Mouse (Mus musculus): ENCODE measurements around the gene Tex21. TPM values are rescaled to one million over a fixed set of nuclear protein-coding genes. Genes with fewer than 3 reads are reported as not detected.

The Tex21 gene
- polyA plus RNA-seq, 1 experiment = not detected

GRCm38 (mm10) chr12:76253591-76253990, 7.0 kb upstream of the Tex21 start:
- Histone ChIP-seq H3K4me3 (ENCODE audit: low read depth, low read length) (no peak overlapping the region), H3K36me3 (ENCODE audit: control insufficient read depth, insufficient read depth, low read length) (no peaks in the 10 kb centered on the region), H3K4me1 (ENCODE audit: control insufficient read depth, insufficient read depth, insufficient read length, low read length) (peaks cover 4% of the 10 kb centered on the region; the same call in 1 of the 2 replicates), H3K27me3 (ENCODE audit: control insufficient read depth, insufficient read depth, low read length) (no peaks in the 10 kb centered on the region), H3K27ac (ENCODE audit: insufficient read depth, low read depth, low read length) (no peak overlapping the region)
- WGBS = 87% methylated on average over 2 of the region's 2 CpGs
- TF ChIP-seq POLR2A (IDR thresholded peaks at IDR 0.05; ENCODE audit: low read depth, low read length) = no peak

GRCm38 (mm10) chr12:76253090-76253489, 6.5 kb upstream of the Tex21 start:
- Histone ChIP-seq H3K4me1 (ENCODE audit: control insufficient read depth, insufficient read depth, insufficient read length, low read length) (peaks cover 2% of the 10 kb centered on the region; the same call in 1 of the 2 replicates), H3K36me3 (ENCODE audit: control insufficient read depth, insufficient read depth, low read length) (no peaks in the 10 kb centered on the region), H3K27me3 (ENCODE audit: control insufficient read depth, insufficient read depth, low read length) (no peaks in the 10 kb centered on the region), H3K27ac (ENCODE audit: insufficient read depth, low read depth, low read length) (no peak overlapping the region), H3K4me3 (ENCODE audit: low read depth, low read length) (no peak overlapping the region)
- no peak for TF ChIP-seq CTCF (IDR thresholded peaks at IDR 0.05; ENCODE audit: extremely low read depth, insufficient read length, insufficient replicate concordance, low read depth, low read length)
- TF ChIP-seq POLR2A (IDR thresholded peaks at IDR 0.05; ENCODE audit: low read depth, low read length) = no peak
- WGBS = 71% methylated on average over 1 of the region's 1 CpGs

- no peak overlapping the region for H3K27ac ChIP-seq (ENCODE audit: insufficient read depth, low read depth, low read length)
- no peak for TF ChIP-seq CTCF (IDR thresholded peaks at IDR 0.05; ENCODE audit: extremely low read depth, insufficient read length, insufficient replicate concordance, low read depth, low read length)
- TF ChIP-seq POLR2A (IDR thresholded peaks at IDR 0.05; ENCODE audit: low read depth, low read length) = no peak
- 84% methylated on average over 8 of the region's 8 CpGs for WGBS
These were observed 1.6 kb downstream of the Tex21 start for GRCm38 (mm10) chr12:76244981-76245380.

GRCm38 (mm10) chr12:76241833-76242232, 4.7 kb downstream of the Tex21 start:
- 48% methylated on average over 5 of the region's 5 CpGs for WGBS
- Histone ChIP-seq H3K36me3 (ENCODE audit: control insufficient read depth, insufficient read depth, low read length) (no peaks in the 10 kb centered on the region), H3K4me3 (ENCODE audit: low read depth, low read length) (no peak overlapping the region), H3K27me3 (ENCODE audit: control insufficient read depth, insufficient read depth, low read length) (no peaks in the 10 kb centered on the region), H3K27ac (ENCODE audit: insufficient read depth, low read depth, low read length) (no peak overlapping the region), H3K4me1 (ENCODE audit: control insufficient read depth, insufficient read depth, insufficient read length, low read length) (no peaks in the 10 kb centered on the region)
- TF ChIP-seq POLR2A (IDR thresholded peaks at IDR 0.05; ENCODE audit: low read depth, low read length) = no peak
- no peak for TF ChIP-seq CTCF (IDR thresholded peaks at IDR 0.05; ENCODE audit: extremely low read depth, insufficient read length, insufficient replicate concordance, low read depth, low read length)

More at GRCm38 (mm10) chr12:76244981-76245380, 1.6 kb downstream of the Tex21 start:
- no peaks in the 10 kb centered on the region for H3K4me1 ChIP-seq (ENCODE audit: control insufficient read depth, insufficient read depth, insufficient read length, low read length)
- H3K27me3 ChIP-seq (ENCODE audit: control insufficient read depth, insufficient read depth, low read length) = no peaks in the 10 kb centered on the region
- H3K36me3 ChIP-seq (ENCODE audit: control insufficient read depth, insufficient read depth, low read length) = no peaks in the 10 kb centered on the region
- no peak overlapping the region for H3K4me3 ChIP-seq (ENCODE audit: low read depth, low read length)

- WGBS = 55% methylated on average over 3 of the region's 3 CpGs
- Histone ChIP-seq H3K36me3 (ENCODE audit: control insufficient read depth, insufficient read depth, low read length) (no peaks in the 10 kb centered on the region), H3K27ac (ENCODE audit: insufficient read depth, low read depth, low read length) (no peak overlapping the region), H3K27me3 (ENCODE audit: control insufficient read depth, insufficient read depth, low read length) (no peaks in the 10 kb centered on the region), H3K4me3 (ENCODE audit: low read depth, low read length) (no peak overlapping the region), H3K4me1 (ENCODE audit: control insufficient read depth, insufficient read depth, insufficient read length, low read length) (no peaks in the 10 kb centered on the region)
- TF ChIP-seq POLR2A (IDR thresholded peaks at IDR 0.05; ENCODE audit: low read depth, low read length) = no peak
- TF ChIP-seq CTCF (IDR thresholded peaks at IDR 0.05; ENCODE audit: extremely low read depth, insufficient read length, insufficient replicate concordance, low read depth, low read length) = no peak
These were observed 5.5 kb downstream of the Tex21 start for GRCm38 (mm10) chr12:76241084-76241483.

GRCm38 (mm10) chr12:76240670-76241069, 5.9 kb downstream of the Tex21 start:
- Histone ChIP-seq H3K4me3 (ENCODE audit: low read depth, low read length) (no peak overlapping the region), H3K36me3 (ENCODE audit: control insufficient read depth, insufficient read depth, low read length) (no peaks in the 10 kb centered on the region), H3K27ac (ENCODE audit: insufficient read depth, low read depth, low read length) (no peak overlapping the region), H3K27me3 (ENCODE audit: control insufficient read depth, insufficient read depth, low read length) (no peaks in the 10 kb centered on the region), H3K4me1 (ENCODE audit: control insufficient read depth, insufficient read depth, insufficient read length, low read length) (no peaks in the 10 kb centered on the region)
- no peak for TF ChIP-seq CTCF (IDR thresholded peaks at IDR 0.05; ENCODE audit: extremely low read depth, insufficient read length, insufficient replicate concordance, low read depth, low read length)
- TF ChIP-seq POLR2A (IDR thresholded peaks at IDR 0.05; ENCODE audit: low read depth, low read length) = no peak
- WGBS = 83% methylated on average over 3 of the region's 3 CpGs

GRCm38 (mm10) chr12:76239839-76240571, 6.5 kb downstream of the Tex21 start:
- H3K4me1 ChIP-seq (ENCODE audit: control insufficient read depth, insufficient read depth, insufficient read length, low read length) = no peaks in the 10 kb centered on the region
- no peaks in the 10 kb centered on the region for H3K36me3 ChIP-seq (ENCODE audit: control insufficient read depth, insufficient read depth, low read length)
- 78% methylated on average over 7 of the region's 7 CpGs for WGBS
- H3K27ac ChIP-seq (ENCODE audit: insufficient read depth, low read depth, low read length) = no peak overlapping the region
- H3K27me3 ChIP-seq (ENCODE audit: control insufficient read depth, insufficient read depth, low read length) = no peaks in the 10 kb centered on the region
- TF ChIP-seq CTCF (IDR thresholded peaks at IDR 0.05; ENCODE audit: extremely low read depth, insufficient read length, insufficient replicate concordance, low read depth, low read length) (no peak), POLR2A (IDR thresholded peaks at IDR 0.05; ENCODE audit: low read depth, low read length) (no peak)
- no peak overlapping the region for H3K4me3 ChIP-seq (ENCODE audit: low read depth, low read length)
